Mouse (Mus musculus) left cerebral cortex, postnatal 14 days (tissue): ENCODE measurements around the gene Gm21992. TPM values are rescaled to one million over a fixed set of nuclear protein-coding genes. Genes with fewer than 3 reads are reported as not detected.

Source experiments
- DNase-seq, 2 experiments: peaks; one replicate each; pipeline ENCODE4 v3.0.0; 2021 to 2022; ENCODE audit warnings: low spot score in 2 of 2, mixed read lengths in 1 of 2
- intact Hi-C: fragments of 180-260 bp; cut with DNase I; formaldehyde crosslinking; loops from one replicate; pipeline ENCODE4 v1.15.1; 2025
- total RNA-seq, 2 experiments: library from RNA; stranded (reverse); gene quantifications; 2 replicates each; pipeline ENCODE4 v1.2.3; 2021

Gm21992 gene
- total RNA-seq, 2 experiments from 2014 or later = 12.9 to 19.3 TPM

DNA sequence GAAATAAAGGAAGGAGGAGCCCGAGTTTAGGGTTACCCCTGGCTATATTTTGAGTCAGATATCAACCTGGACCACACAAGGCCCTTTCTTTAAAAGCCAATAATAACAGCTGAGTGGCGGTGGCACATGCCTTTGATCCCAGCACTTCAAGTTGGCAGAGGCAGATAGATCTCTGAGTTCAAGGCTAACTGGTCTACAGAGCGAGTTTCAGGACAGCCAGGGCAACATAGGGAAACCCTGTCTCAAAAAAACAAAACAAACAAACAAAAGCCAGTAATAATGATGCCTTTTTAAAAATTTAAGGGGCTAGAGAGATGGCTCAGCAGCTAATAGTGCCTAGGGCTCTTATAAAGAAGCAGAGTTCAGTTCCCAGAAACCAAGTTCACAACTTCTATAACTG, 117.1 kb downstream of the Gm21992 start:
- intact Hi-C loops = no loop called here
- DNase-seq = no peak

Other genes starting within 250 kb of the Gm21992 start
- 10 to 100 TPM; 59.2 to 66.1 TPM for gene Lrfn4, start 195.9 kb downstream of the Gm21992 start, total RNA-seq
- 10 to 100 TPM; 20.4 to 20.6 TPM for gene Rce1, start 186.0 kb downstream of the Gm21992 start, total RNA-seq
- 1 to 10 TPM; 1.8 to 2.1 TPM for gene Gm960, start 112.9 kb downstream of the Gm21992 start, total RNA-seq
- gene Sptbn2, start 100.4 kb downstream of the Gm21992 start, total RNA-seq = 100 to 1,000 TPM; 702 to 775 TPM
- 10 to 100 TPM; 13.6 to 14.3 TPM for gene Rbm4b, start 55.1 kb downstream of the Gm21992 start, total RNA-seq
- gene Rbm4, start 17.7 kb downstream of the Gm21992 start, total RNA-seq = 10 to 100 TPM; 63.5 to 65.8 TPM
- 10 to 100 TPM; 49.3 to 52.6 TPM for gene Rbm14, start within 50 bp of the Gm21992 start, total RNA-seq
- gene Ccs, start 27.7 kb upstream of the Gm21992 start, total RNA-seq = 10 to 100 TPM; 33.5 to 33.7 TPM
- 1 to 10 TPM; 2.1 to 2.2 TPM for gene Ccdc87, start 27.8 kb upstream of the Gm21992 start, total RNA-seq
- 100 to 1,000 TPM; 115 to 120 TPM for gene Ctsf, start 43.5 kb upstream of the Gm21992 start, total RNA-seq
- 1 to 10 TPM; 2.8 to 3.0 TPM for gene Actn3, start 66.3 kb upstream of the Gm21992 start, total RNA-seq
- gene Zdhhc24, start 67.1 kb upstream of the Gm21992 start, total RNA-seq = 10 to 100 TPM; 27.7 to 29.0 TPM
- 10 to 100 TPM; 46.5 to 47.2 TPM for gene Bbs1, start 95.0 kb upstream of the Gm21992 start, total RNA-seq
- gene Dpp3, start 116.7 kb upstream of the Gm21992 start, total RNA-seq = 10 to 100 TPM; 56.2 to 60.4 TPM
- 10 to 100 TPM; 15.9 to 17.2 TPM for gene Peli3, start 131.5 kb upstream of the Gm21992 start, total RNA-seq
- 10 to 100 TPM; 60.2 to 61.9 TPM for gene Mrpl11, start 150.5 kb upstream of the Gm21992 start, total RNA-seq
- gene Npas4, start 178.7 kb upstream of the Gm21992 start, total RNA-seq = 10 to 100 TPM; 10.7 to 11.3 TPM
- 10 to 100 TPM; 17.2 to 21.6 TPM for gene Slc29a2, start 212.2 kb upstream of the Gm21992 start, total RNA-seq
- gene B4gat1, start 227.2 kb upstream of the Gm21992 start, total RNA-seq = 100 to 1,000 TPM; 148 to 151 TPM
- gene AC124502.3, start 227.3 kb upstream of the Gm21992 start, total RNA-seq = 1 to 10 TPM; 4.8 to 6.2 TPM
- 10 to 100 TPM; 14.7 to 15.1 TPM for gene Brms1, start 229.7 kb upstream of the Gm21992 start, total RNA-seq
- 10 to 100 TPM; 59.6 to 66.7 TPM for gene Rin1, start 238.9 kb upstream of the Gm21992 start, total RNA-seq